Mouse (Mus musculus): ENCODE data around the gene Rapgef4. TPM values are rescaled to one million over a fixed set of nuclear protein-coding genes. Genes with fewer than 3 reads are reported as not detected.

Rapgef4 gene
- total and polyA plus RNA-seq, 2 experiments from 2014 or later, result 48.5 to 78.6 TPM

GRCm38 (mm10) chr2:71985730-71986129, 4.7 kb downstream of the Rapgef4 start:
- Histone ChIP-seq H3K4me3 (ENCODE audit: low read depth, low read length) (no peak overlapping the region), H3K36me3 (ENCODE audit: insufficient read depth, low read length) (no peaks in the 10 kb centered on the region), H3K4me2 (ENCODE audit: low read depth, low read length, poor library complexity, severe bottlenecking) (no peak overlapping the region), H3K9ac (replicated peaks; ENCODE audit: low read length, poor library complexity, severe bottlenecking) (no peak overlapping the region), H3K27me3 (ENCODE audit: insufficient read depth, low read length) (no peaks in the 10 kb centered on the region), H3K4me1 (ENCODE audit: insufficient read depth, low read length) (peaks cover 8% of the 10 kb centered on the region; the same call in 1 of the 2 replicates), H3K27ac (ENCODE audit: low read depth, low read length) (no peak overlapping the region), H3K9me3 (ENCODE audit: low read length) (no peaks in the 10 kb centered on the region)
- 59% methylated on average over 2 of the region's 2 CpGs for WGBS
- TF ChIP-seq CTCF (IDR thresholded peaks at IDR 0.05), result no peak
- no peak for ATAC-seq (ENCODE audit: low FRiP score)
- DNase-seq (ENCODE audit: low spot score), result no peak

- no peaks in the 10 kb centered on the region for H3K27me3 ChIP-seq (ENCODE audit: insufficient read depth, low read length)
- no peak for TF ChIP-seq CTCF (IDR thresholded peaks at IDR 0.05)
- H3K4me3 ChIP-seq (ENCODE audit: low read depth, low read length), result no peak overlapping the region
- 66% methylated on average over 12 of the region's 12 CpGs for WGBS
- H3K4me2 ChIP-seq (ENCODE audit: low read depth, low read length, poor library complexity, severe bottlenecking), result no peak overlapping the region
- ATAC-seq (ENCODE audit: low FRiP score), result no peak
- DNase-seq (ENCODE audit: low spot score), result no peak
- no peaks in the 10 kb centered on the region for H3K36me3 ChIP-seq (ENCODE audit: insufficient read depth, low read length)
- H3K9me3 ChIP-seq (ENCODE audit: low read length), result no peaks in the 10 kb centered on the region
- H3K27ac ChIP-seq (ENCODE audit: low read depth, low read length), result no peak overlapping the region
- peaks cover 8% of the 10 kb centered on the region; the same call in 1 of the 2 replicates for H3K4me1 ChIP-seq (ENCODE audit: insufficient read depth, low read length)
- no peak overlapping the region for H3K9ac ChIP-seq (replicated peaks; ENCODE audit: low read length, poor library complexity, severe bottlenecking)
Measured at GRCm38 (mm10) chr2:71986276-71986848, 5.3 kb downstream of the Rapgef4 start.

- H3K9ac ChIP-seq (replicated peaks; ENCODE audit: low read length, poor library complexity, severe bottlenecking), result no peak overlapping the region
- TF ChIP-seq CTCF (IDR thresholded peaks at IDR 0.05), result no peak
- no peaks in the 10 kb centered on the region; the same call in 1 of the 2 replicates for H3K4me1 ChIP-seq (ENCODE audit: insufficient read depth, low read length)
- no peaks in the 10 kb centered on the region for H3K9me3 ChIP-seq (ENCODE audit: low read length)
- no peak overlapping the region for H3K4me3 ChIP-seq (ENCODE audit: low read depth, low read length)
- H3K36me3 ChIP-seq (ENCODE audit: insufficient read depth, low read length), result no peaks in the 10 kb centered on the region
- WGBS, result 55% methylated on average over 6 of the region's 6 CpGs
- no peak overlapping the region for H3K27ac ChIP-seq (ENCODE audit: low read depth, low read length)
- no peaks in the 10 kb centered on the region for H3K27me3 ChIP-seq (ENCODE audit: insufficient read depth, low read length)
- DNase-seq (ENCODE audit: low spot score) (no peak), ATAC-seq (ENCODE audit: low FRiP score) (no peak)
- H3K4me2 ChIP-seq (ENCODE audit: low read depth, low read length, poor library complexity, severe bottlenecking), result no peak overlapping the region
Measured at GRCm38 (mm10) chr2:71988572-71988971, 7.5 kb downstream of the Rapgef4 start.

- Histone ChIP-seq H3K9me3 (ENCODE audit: low read length) (no peaks in the 10 kb centered on the region), H3K4me1 (ENCODE audit: insufficient read depth, low read length) (no peaks in the 10 kb centered on the region), H3K27me3 (ENCODE audit: insufficient read depth, low read length) (no peaks in the 10 kb centered on the region), H3K4me2 (ENCODE audit: low read depth, low read length, poor library complexity, severe bottlenecking) (no peak overlapping the region), H3K36me3 (ENCODE audit: insufficient read depth, low read length) (no peaks in the 10 kb centered on the region), H3K27ac (ENCODE audit: low read depth, low read length) (no peak overlapping the region), H3K9ac (replicated peaks; ENCODE audit: low read length, poor library complexity, severe bottlenecking) (no peak overlapping the region), H3K4me3 (ENCODE audit: low read depth, low read length) (no peak overlapping the region)
- no peak for ATAC-seq (ENCODE audit: low FRiP score)
- no peak for TF ChIP-seq CTCF (IDR thresholded peaks at IDR 0.05)
- DNase-seq (ENCODE audit: low spot score), result no peak
- WGBS, result 95% methylated on average over 3 of the region's 3 CpGs
Measured at GRCm38 (mm10) chr2:71992129-71992528, 11.1 kb downstream of the Rapgef4 start.

- H3K4me2 ChIP-seq (ENCODE audit: low read depth, low read length, poor library complexity, severe bottlenecking), result no peak overlapping the region
- H3K4me3 ChIP-seq (ENCODE audit: low read depth, low read length), result no peak overlapping the region
- TF ChIP-seq CTCF (IDR thresholded peaks at IDR 0.05), result no peak
- H3K9me3 ChIP-seq (ENCODE audit: low read length), result no peaks in the 10 kb centered on the region
- no peak overlapping the region for H3K27ac ChIP-seq (ENCODE audit: low read depth, low read length)
- no peaks in the 10 kb centered on the region for H3K4me1 ChIP-seq (ENCODE audit: insufficient read depth, low read length)
- WGBS, result 86% methylated on average over 5 of the region's 5 CpGs
- H3K9ac ChIP-seq (replicated peaks; ENCODE audit: low read length, poor library complexity, severe bottlenecking), result no peak overlapping the region
- DNase-seq (ENCODE audit: low spot score), result no peak
- no peaks in the 10 kb centered on the region for H3K27me3 ChIP-seq (ENCODE audit: insufficient read depth, low read length)
- H3K36me3 ChIP-seq (ENCODE audit: insufficient read depth, low read length), result no peaks in the 10 kb centered on the region
- ATAC-seq (ENCODE audit: low FRiP score), result no peak
Measured at GRCm38 (mm10) chr2:71993729-71994423, 12.8 kb downstream of the Rapgef4 start.

GRCm38 (mm10) chr2:71998531-71998930, 17.5 kb downstream of the Rapgef4 start:
- Histone ChIP-seq H3K27ac (ENCODE audit: low read depth, low read length) (no peak overlapping the region), H3K4me2 (ENCODE audit: low read depth, low read length, poor library complexity, severe bottlenecking) (no peak overlapping the region), H3K36me3 (ENCODE audit: insufficient read depth, low read length) (no peaks in the 10 kb centered on the region), H3K9me3 (ENCODE audit: low read length) (no peaks in the 10 kb centered on the region), H3K4me3 (ENCODE audit: low read depth, low read length) (no peak overlapping the region), H3K9ac (replicated peaks; ENCODE audit: low read length, poor library complexity, severe bottlenecking) (no peak overlapping the region), H3K4me1 (ENCODE audit: insufficient read depth, low read length) (no peaks in the 10 kb centered on the region), H3K27me3 (ENCODE audit: insufficient read depth, low read length) (no peaks in the 10 kb centered on the region)
- DNase-seq (ENCODE audit: low spot score), result no peak
- no peak for TF ChIP-seq CTCF (IDR thresholded peaks at IDR 0.05)
- 80% methylated on average over 2 of the region's 2 CpGs for WGBS
- 0 out of 2 replicates have a peak, but pooled peaks have one; percentile 52 for ATAC-seq (ENCODE audit: low FRiP score)
